Mouse (Mus musculus) naive thymus-derived CD4-positive, alpha-beta T cell, adult 5 months (primary cell): Measurements from ENCODE around the gene Gm3015. TPM values are rescaled to one million over a fixed set of nuclear protein-coding genes. Genes with fewer than 3 reads are reported as not detected.

ENCODE experiments used
- polyA plus RNA-seq: library from polyadenylated mRNA; unstranded; fragments of 100-300 nt; shearing (Covaris generic); gene quantifications from one replicate; pipeline ENCODE4 v1.2.1, GENCODE M21; 2017

The Gm3015 gene
- not detected for polyA plus RNA-seq

GRCm38 (mm10) chr14:42768721-42769120 lies at the start of gene Gm3015:
Gene Gm3015, minus strand, starts transcription at chr14:42768821.

GRCm38 (mm10) chr14:42797887-42798286 lies 29.3 kb upstream of the Gm3015 start, which contains the start of gene Gm10377:
Gene Gm10377, minus strand, starts transcription at chr14:42797987.

Other genes starting within 250 kb of the Gm3015 start
- not detected for gene Gm8024, start 244.5 kb downstream of the Gm3015 start, polyA plus RNA-seq
- not detected for gene Gm17124, start 168.9 kb downstream of the Gm3015 start, polyA plus RNA-seq
- gene Gm3633, start 126.9 kb downstream of the Gm3015 start, polyA plus RNA-seq = not detected
- not detected for gene Gm10378, start 112.9 kb downstream of the Gm3015 start, polyA plus RNA-seq
- not detected for gene Gm10377, start 29.2 kb upstream of the Gm3015 start, polyA plus RNA-seq
- not detected for gene Gm21977, start 84.7 kb upstream of the Gm3015 start, polyA plus RNA-seq
- not detected for gene Gm8082, start 224.8 kb upstream of the Gm3015 start, polyA plus RNA-seq
- not detected for gene Gm10376, start 246.8 kb upstream of the Gm3015 start, polyA plus RNA-seq